Mouse (Mus musculus): ENCODE results near the gene Grb2. TPM values are rescaled to one million over a fixed set of nuclear protein-coding genes. Genes with fewer than 3 reads are reported as not detected.

Grb2 gene
- total RNA-seq, 2 experiments from 2014 or later: 99.1 to 104 TPM

- DNase-seq: no peak
These were observed 101.7 kb downstream of the Grb2 start for GRCm38 (mm10) chr11:115606733-115607132.

GRCm38 (mm10) chr11:115604304-115604696, 104.1 kb downstream of the Grb2 start:
- DNase-seq: peak; percentile 59

DNA sequence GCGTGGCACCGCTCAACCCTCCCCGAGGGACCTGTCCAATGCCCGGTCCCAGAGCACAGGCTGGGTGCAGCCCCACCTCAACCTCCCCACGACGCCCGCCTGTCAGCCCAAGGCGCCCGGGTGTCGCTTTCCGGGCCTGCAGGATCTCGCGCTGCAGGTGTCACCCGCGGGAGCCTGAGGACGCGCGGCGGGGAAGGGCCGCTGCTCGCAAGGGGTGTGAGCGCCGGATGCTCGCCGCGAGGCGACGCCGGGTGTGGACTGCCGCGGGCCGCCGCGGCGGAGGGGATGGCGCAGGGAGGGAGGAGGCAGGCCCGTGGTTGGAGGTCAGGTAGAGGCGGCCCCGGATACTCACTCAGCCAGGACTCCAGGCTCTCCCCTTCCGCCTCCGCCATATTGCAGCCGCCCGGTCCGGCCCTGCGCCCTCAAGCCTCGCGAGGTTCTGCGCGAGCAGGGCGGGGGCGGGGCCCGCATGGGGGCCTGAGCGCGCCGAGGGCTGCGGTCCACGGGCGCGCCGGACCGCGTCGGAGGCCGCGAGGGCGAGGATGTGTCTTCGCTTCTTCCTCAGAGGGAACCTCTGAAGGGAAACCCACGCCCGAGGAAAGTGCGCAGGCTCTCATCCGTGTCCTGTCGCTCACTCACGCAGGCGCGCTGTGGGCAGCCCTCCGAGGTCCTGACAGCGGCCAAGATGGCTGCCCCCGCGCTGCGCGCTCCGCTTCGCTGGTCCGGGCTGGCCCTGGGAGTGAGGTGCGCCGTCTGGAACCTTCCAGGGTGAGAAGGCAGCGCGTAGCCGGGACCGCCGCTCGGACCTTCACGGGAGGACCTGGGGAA, 104.7 kb downstream of the Grb2 start, which contains the start of the genes Mrps7 and Gga3:
Gene Mrps7 (plus strand): TSS at position 450 of the 828 bp plus-strand sequence.
Gene Gga3 (minus strand): TSS at position 576 of the 828 bp plus-strand sequence.
- DNase-seq: peak; percentile 96

GRCm38 (mm10) chr11:115603128-115603475, 105.3 kb downstream of the Grb2 start:
- DNase-seq: no peak

- DNase-seq: no peak
These were observed 107.2 kb downstream of the Grb2 start for GRCm38 (mm10) chr11:115601174-115601573.

DNA sequence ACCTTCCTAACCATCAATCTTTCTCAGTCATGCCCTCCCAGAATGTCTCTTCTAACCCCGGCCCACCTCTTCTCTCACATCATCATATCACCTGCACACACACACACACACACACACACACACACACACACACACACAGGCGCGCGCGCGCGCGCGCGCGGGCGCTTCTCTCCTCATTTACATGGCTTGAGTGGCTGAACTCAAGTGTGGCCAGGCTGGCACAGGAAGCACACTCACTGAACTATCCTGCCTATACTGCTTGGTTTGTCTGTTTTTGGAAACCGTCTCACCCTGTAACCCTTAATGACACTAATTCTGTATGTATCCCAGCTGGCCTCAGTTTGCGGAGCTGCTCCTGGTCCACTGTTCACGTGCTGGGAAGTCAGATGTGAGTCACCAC, 107.7 kb downstream of the Grb2 start:
- no peak for DNase-seq

GRCm38 (mm10) chr11:115599722-115600121, 108.7 kb downstream of the Grb2 start:
- DNase-seq: no peak

DNA sequence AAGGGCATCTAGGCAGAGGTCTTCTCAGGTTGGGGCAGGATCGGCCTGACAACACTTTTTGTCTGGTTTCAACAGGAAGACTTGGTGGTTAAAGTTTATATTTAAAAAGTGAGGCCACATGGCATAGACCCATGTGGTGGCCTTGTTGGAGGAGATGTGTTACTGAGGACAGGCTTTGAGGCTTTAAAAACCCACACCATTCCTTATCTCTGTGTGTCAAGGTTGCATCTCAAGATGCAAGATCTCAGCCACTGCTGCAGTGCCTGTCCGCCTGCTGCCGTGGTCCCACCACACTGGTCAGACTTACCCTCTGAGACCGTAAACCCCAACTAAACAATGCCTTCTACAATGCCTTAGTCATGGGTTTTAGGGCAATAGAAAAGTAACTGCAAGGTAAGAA, 110.1 kb downstream of the Grb2 start:
- no peak for DNase-seq

DNA sequence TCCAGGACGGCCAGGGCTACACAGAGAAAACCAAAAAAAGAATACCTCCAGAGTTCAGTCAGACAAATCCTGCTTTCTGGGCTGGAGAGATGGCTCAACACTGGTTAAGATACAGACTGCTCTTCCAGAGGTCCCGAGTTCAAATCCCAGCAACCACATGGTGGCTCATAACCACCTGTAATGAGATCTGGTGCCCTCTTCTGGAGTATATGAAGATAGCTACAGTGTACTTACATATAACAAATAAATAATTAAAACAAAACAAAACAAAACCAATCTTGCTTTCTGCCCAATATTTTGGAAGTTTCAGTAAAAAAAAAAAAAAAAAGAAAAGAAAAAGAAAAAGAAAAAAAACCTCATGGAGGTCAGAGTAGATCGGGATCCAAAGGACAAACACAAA, 113.2 kb downstream of the Grb2 start:
- DNase-seq: no peak

Other genes starting within 250 kb of the Grb2 start
- 1 to 10 TPM in 1 of 2 experiments, under 1 TPM in 1; 0.88 to 3.5 TPM for gene Slc16a5, start 246.1 kb downstream of the Grb2 start, total RNA-seq (2021)
- 1 to 10 TPM; 5.8 to 7.9 TPM for gene Armc7, start 232.9 kb downstream of the Grb2 start, total RNA-seq (2021)
- 10 to 100 TPM; 70.2 to 70.9 TPM for gene Nt5c, start 216.7 kb downstream of the Grb2 start, total RNA-seq (2021)
- 100 to 1,000 TPM; 113 to 123 TPM for gene Jpt1, start 194.2 kb downstream of the Grb2 start, total RNA-seq (2021)
- gene Sumo2, start 172.3 kb downstream of the Grb2 start, total RNA-seq (2021): 100 to 1,000 TPM; 255 to 272 TPM
- gene Nup85, start 144.2 kb downstream of the Grb2 start, total RNA-seq (2021): 10 to 100 TPM; 44.4 to 48.7 TPM
- 10 to 100 TPM; 92.1 to 92.6 TPM for gene Mrps7, start 104.7 kb downstream of the Grb2 start, total RNA-seq (2021)
- gene Gga3, start 104.5 kb downstream of the Grb2 start, total RNA-seq (2021): 10 to 100 TPM; 20.0 to 35.9 TPM
- 100 to 1,000 TPM; 110 to 140 TPM for gene Mif4gd, start 95.6 kb downstream of the Grb2 start, total RNA-seq (2021)
- gene Slc25a19, start 80.3 kb downstream of the Grb2 start, total RNA-seq (2021): 100 to 1,000 TPM; 169 to 231 TPM
- gene Tmem94, start 56.8 kb upstream of the Grb2 start, total RNA-seq (2021): 10 to 100 TPM; 62.0 to 79.6 TPM
- gene Caskin2, start 105.0 kb upstream of the Grb2 start, total RNA-seq (2021): 10 to 100 TPM; 43.3 to 47.0 TPM
- gene Tsen54, start 106.1 kb upstream of the Grb2 start, total RNA-seq (2021): 10 to 100 TPM; 13.8 to 19.4 TPM
- 10 to 100 TPM; 12.7 to 14.0 TPM for gene Llgl2, start 115.5 kb upstream of the Grb2 start, total RNA-seq (2021)
- 1 to 10 TPM in 1 of 2 experiments, under 1 TPM in 1; 0.91 to 1.2 TPM for gene Myo15b, start 149.8 kb upstream of the Grb2 start, total RNA-seq (2021)
- gene Smim5, start 191.4 kb upstream of the Grb2 start, total RNA-seq (2021): 1 to 10 TPM; 1.5 to 2.6 TPM
- under 1 TPM in 1 of 2 experiments, not detected in 1; 0.30 TPM for gene Smim6, start 203.4 kb upstream of the Grb2 start, total RNA-seq (2021)
- gene Sap30bp, start 224.7 kb upstream of the Grb2 start, total RNA-seq (2021): 10 to 100 TPM; 38.0 to 38.1 TPM
- 10 to 100 TPM; 17.8 to 24.5 TPM for gene Recql5, start 224.9 kb upstream of the Grb2 start, total RNA-seq (2021)